Mouse (Mus musculus) forebrain, embryonic 11.5 days (tissue): ENCODE measurements around the gene Clk2. TPM values are rescaled to one million over a fixed set of nuclear protein-coding genes. Genes with fewer than 3 reads are reported as not detected.

ENCODE experiments used
- polyA plus RNA-seq: library from polyadenylated mRNA; unstranded; fragments of >200 nt; fragmentation: Nextera tagmentation; extraction: Ambion mirVana; gene quantifications from 2 replicates; pipeline ENCODE4 v1.2.1, GENCODE M21; 2014

Gene Clk2
- polyA plus RNA-seq, 1 experiment from 2014 or later = 34.7 TPM

Other genes with a start within 250 kb of the Clk2 start
- 17.4 and 20.7 TPM in 2 replicates for gene Ash1l, start 214.2 kb upstream of the Clk2 start, polyA plus RNA-seq
- gene Dap3, start 213.6 kb upstream of the Clk2 start, polyA plus RNA-seq = 134 and 146 TPM in 2 replicates
- gene Rusc1, start 71.5 kb upstream of the Clk2 start, polyA plus RNA-seq = 23.9 and 24.5 TPM in 2 replicates
- gene Gm43738, start 63.7 kb upstream of the Clk2 start, polyA plus RNA-seq = not detected in 2 replicates
- gene Fdps, start 62.8 kb upstream of the Clk2 start, polyA plus RNA-seq = 332 and 356 TPM in 2 replicates
- gene Pklr, start 28.7 kb upstream of the Clk2 start, polyA plus RNA-seq = 2.1 and 2.8 TPM in 2 replicates
- gene Hcn3, start 4.6 kb upstream of the Clk2 start, polyA plus RNA-seq = 6.3 and 6.7 TPM in 2 replicates
- gene Scamp3, start 12.7 kb downstream of the Clk2 start, polyA plus RNA-seq = 92.5 and 107 TPM in 2 replicates
- gene Fam189b, start 18.3 kb downstream of the Clk2 start, polyA plus RNA-seq = 26.3 and 27.8 TPM in 2 replicates
- 32.4 and 37.7 TPM in 2 replicates for gene Gba, start 38.1 kb downstream of the Clk2 start, polyA plus RNA-seq
- gene Thbs3, start 50.4 kb downstream of the Clk2 start, polyA plus RNA-seq = 63.3 and 69.9 TPM in 2 replicates
- gene Mtx1, start 62.3 kb downstream of the Clk2 start, polyA plus RNA-seq = 194 and 213 TPM in 2 replicates
- gene Muc1, start 64.3 kb downstream of the Clk2 start, polyA plus RNA-seq = 2.0 and 3.4 TPM in 2 replicates
- gene Krtcap2, start 81.2 kb downstream of the Clk2 start, polyA plus RNA-seq = 237 and 252 TPM in 2 replicates
- 11.9 and 13.5 TPM in 2 replicates for gene Trim46, start 81.5 kb downstream of the Clk2 start, polyA plus RNA-seq
- 79.0 and 83.9 TPM in 2 replicates for gene Dpm3, start 94.6 kb downstream of the Clk2 start, polyA plus RNA-seq
- gene Slc50a1, start 105.8 kb downstream of the Clk2 start, polyA plus RNA-seq = 28.4 and 31.8 TPM in 2 replicates
- 10.8 and 11.4 TPM in 2 replicates for gene Efna1, start 116.3 kb downstream of the Clk2 start, polyA plus RNA-seq
- gene Efna3, start 158.2 kb downstream of the Clk2 start, polyA plus RNA-seq = 6.6 and 7.7 TPM in 2 replicates
- 17.1 and 20.7 TPM in 2 replicates for gene Efna4, start 173.2 kb downstream of the Clk2 start, polyA plus RNA-seq
- 27.9 and 28.4 TPM in 2 replicates for gene Adam15, start 185.2 kb downstream of the Clk2 start, polyA plus RNA-seq
- 0.13 TPM in 1 of 2 replicates, not detected in the other for gene Dcst2, start 197.2 kb downstream of the Clk2 start, polyA plus RNA-seq
- gene Dcst1, start 200.5 kb downstream of the Clk2 start, polyA plus RNA-seq = 0.08 and 0.15 TPM in 2 replicates
- gene Zbtb7b, start 230.0 kb downstream of the Clk2 start, polyA plus RNA-seq = 1.3 and 1.4 TPM in 2 replicates
- 0.91 and 1.9 TPM in 2 replicates for gene Lenep, start 238.0 kb downstream of the Clk2 start, polyA plus RNA-seq
- gene Flad1, start 247.1 kb downstream of the Clk2 start, polyA plus RNA-seq = 28.5 and 31.9 TPM in 2 replicates